Mouse (Mus musculus): ENCODE data around the gene Sco2. TPM values are rescaled to one million over a fixed set of nuclear protein-coding genes. Genes with fewer than 3 reads are reported as not detected.
A peak's percentile ranks its signal among the peaks of the same experiment; 100 is the strongest.

Sco2 gene
- polyA plus RNA-seq, 1 experiment: 31.1 TPM

DNA sequence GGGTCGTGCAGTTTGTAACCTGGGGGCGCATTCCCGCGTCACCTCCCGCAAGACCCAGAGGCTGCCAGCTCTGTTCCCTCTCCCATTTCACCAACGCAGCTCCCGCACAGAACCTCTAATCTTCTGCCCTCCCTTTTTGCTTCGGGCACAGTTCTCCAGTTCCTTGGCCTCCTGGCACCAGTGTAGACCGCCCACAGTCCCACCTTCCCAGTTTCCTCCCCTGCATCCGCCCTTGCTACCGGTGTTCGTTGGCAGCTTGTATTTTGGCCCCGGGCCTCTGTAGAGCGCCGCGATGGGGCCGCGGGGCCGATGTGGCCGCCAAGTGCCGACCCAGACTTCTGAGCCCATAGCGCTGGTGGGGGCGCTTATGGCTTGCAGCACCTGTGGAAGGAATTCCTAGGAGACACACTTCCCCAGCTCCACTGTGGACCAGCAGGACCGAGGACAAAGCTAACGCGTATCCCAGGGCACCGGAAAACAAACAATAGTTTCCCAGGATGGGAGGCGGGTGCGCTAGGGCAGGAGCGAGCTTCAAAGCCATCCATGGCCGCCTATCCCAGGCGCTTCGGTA, 5.3 kb upstream of the Sco2 start, which contains the start of gene Odf3b:
Odf3b (minus strand) TSS at position 452 of the 571 bp plus-strand sequence.
- peak within 1 kb of the TSS; percentile 59 for H3K27ac ChIP-seq (ENCODE audit: control insufficient read depth, insufficient read depth, low read depth, low read length)
- peak within 1 kb of the TSS; percentile 77 for H3K4me3 ChIP-seq (ENCODE audit: control insufficient read depth, low read depth, low read length)
- H3K4me1 ChIP-seq (ENCODE audit: control insufficient read depth, insufficient read depth, low read length): peaks cover 33% of the 10 kb centered on the region
- peaks cover 2% of the 10 kb centered on the region; the same call in 1 of the 2 replicates for H3K27me3 ChIP-seq (ENCODE audit: control insufficient read depth, insufficient read depth, low read length)
- TF ChIP-seq CTCF (IDR thresholded peaks at IDR 0.05; ENCODE audit: control insufficient read depth, insufficient read depth, insufficient replicate concordance, low read depth, low read length) (no peak), POLR2A (IDR thresholded peaks at IDR 0.05; ENCODE audit: control insufficient read depth, low read depth, low read length) (peak; percentile 18; the same call in 1 of the 2 replicates)
- no peaks in the 10 kb centered on the region for H3K36me3 ChIP-seq (ENCODE audit: control insufficient read depth, insufficient read depth, low read length)

DNA sequence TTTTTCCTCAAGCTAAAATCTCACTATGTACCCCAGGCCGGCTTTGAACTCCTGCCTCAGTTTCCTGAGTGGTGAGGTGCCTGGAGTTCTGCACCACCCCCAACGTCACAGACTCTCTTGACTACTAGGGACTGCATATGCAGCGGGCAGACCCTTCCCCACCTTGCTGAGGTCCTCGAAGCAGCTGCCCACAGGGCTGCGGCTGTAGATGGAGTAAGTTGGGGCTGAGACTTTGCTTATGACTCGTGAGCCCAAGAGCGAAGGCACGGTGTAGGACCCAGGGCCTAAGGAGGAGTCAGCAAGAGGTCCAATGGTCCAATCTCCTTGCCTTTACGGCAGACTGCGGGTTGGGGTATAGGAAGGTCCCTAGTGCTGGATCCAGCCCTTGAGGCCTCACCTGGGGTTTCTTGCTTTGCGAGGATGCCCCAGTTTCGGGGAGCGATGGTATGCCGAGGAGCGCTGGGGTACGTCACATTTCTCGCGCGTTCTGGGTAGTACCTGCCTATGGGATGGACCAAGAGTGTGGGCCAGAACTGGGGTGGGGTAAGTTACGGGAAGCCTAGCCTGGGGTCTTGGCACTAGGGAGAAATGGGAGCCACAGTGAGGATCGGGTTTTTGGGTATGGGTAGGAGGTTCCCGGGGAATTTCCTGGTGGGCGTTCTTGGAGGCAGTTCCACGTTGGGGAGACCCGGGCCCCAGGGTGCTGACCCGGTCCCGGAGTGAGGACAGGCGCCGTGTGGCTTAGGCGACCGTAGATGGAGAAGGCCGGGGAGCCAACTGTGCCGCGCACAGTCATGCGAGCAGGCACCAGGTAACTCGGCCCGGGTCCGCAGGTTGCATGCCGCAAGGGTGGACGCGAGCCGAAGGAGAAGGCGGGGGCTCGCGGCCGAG, 4.5 kb upstream of the Sco2 start:
- Histone ChIP-seq H3K27ac (ENCODE audit: control insufficient read depth, insufficient read depth, low read depth, low read length) (no peak overlapping the region; the same call in 1 of the 2 replicates), H3K36me3 (ENCODE audit: control insufficient read depth, insufficient read depth, low read length) (no peaks in the 10 kb centered on the region), H3K4me1 (ENCODE audit: control insufficient read depth, insufficient read depth, low read length) (peaks cover 34% of the 10 kb centered on the region), H3K4me3 (ENCODE audit: control insufficient read depth, low read depth, low read length) (peak overlapping the region; percentile 77), H3K27me3 (ENCODE audit: control insufficient read depth, insufficient read depth, low read length) (peaks cover 2% of the 10 kb centered on the region; the same call in 1 of the 2 replicates)
- no peak for TF ChIP-seq CTCF (IDR thresholded peaks at IDR 0.05; ENCODE audit: control insufficient read depth, insufficient read depth, insufficient replicate concordance, low read depth, low read length)
- peak; percentile 37; the same call in 1 of the 2 replicates for TF ChIP-seq POLR2A (IDR thresholded peaks at IDR 0.05; ENCODE audit: control insufficient read depth, low read depth, low read length)

DNA sequence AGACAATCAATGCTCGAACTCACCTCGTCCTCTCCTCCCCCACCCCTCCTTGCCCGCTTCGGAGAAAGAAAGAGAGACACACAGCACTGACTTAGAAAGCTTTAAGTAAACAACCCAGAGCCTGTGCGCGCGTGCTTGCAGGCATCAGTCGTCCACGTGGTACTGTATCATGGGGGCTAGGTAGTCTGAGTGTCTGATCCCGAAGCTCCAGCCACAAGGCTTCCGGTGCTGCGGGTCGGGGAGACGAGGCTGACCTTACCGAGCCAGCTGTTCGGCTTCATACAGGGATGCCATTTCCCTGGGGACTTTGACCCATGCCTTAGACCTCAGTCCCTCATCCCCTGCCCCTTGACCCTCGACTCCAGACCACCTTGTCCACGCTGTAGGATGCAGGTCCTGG, 3.7 kb upstream of the Sco2 start:
- TF ChIP-seq CTCF (IDR thresholded peaks at IDR 0.05; ENCODE audit: control insufficient read depth, insufficient read depth, insufficient replicate concordance, low read depth, low read length) (no peak; the same call in 1 of the 2 replicates), POLR2A (IDR thresholded peaks at IDR 0.05; ENCODE audit: control insufficient read depth, low read depth, low read length) (0 out of 2 replicates have a peak, but pooled peaks have one; percentile 16)
- peaks cover 2% of the 10 kb centered on the region; the same call in 1 of the 2 replicates for H3K27me3 ChIP-seq (ENCODE audit: control insufficient read depth, insufficient read depth, low read length)

DNA sequence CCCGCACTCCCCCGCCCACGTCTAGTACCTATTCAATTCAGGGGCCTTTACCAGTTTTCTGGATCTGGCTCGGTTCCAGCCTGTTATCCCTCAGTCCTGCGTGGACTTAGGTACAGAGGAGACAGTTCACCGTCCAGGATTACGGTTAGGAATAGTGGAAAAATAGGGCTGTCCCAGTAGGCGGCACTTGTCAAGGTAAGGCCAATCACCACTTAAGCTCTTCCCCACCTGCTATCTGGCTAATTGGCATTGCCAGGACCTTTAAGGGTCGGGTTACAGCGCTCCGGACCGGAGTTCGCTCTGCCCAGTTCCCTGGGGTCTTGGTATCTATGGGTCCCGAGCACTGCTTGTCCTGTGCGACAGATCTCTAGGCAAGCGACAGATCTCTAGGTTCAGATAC, 3.3 kb upstream of the Sco2 start, which contains the start of gene Tymp:
Tymp (minus strand) TSS at position 83 of the 400 bp plus-strand sequence.
- peak within 1 kb of the TSS; percentile 77 for H3K4me3 ChIP-seq (ENCODE audit: control insufficient read depth, low read depth, low read length)
- H3K27me3 ChIP-seq (ENCODE audit: control insufficient read depth, insufficient read depth, low read length): peaks cover 2% of the 10 kb centered on the region; the same call in 1 of the 2 replicates
- H3K4me1 ChIP-seq (ENCODE audit: control insufficient read depth, insufficient read depth, low read length): peaks cover 37% of the 10 kb centered on the region
- no peak within 1 kb of the TSS; the same call in 1 of the 2 replicates for H3K27ac ChIP-seq (ENCODE audit: control insufficient read depth, insufficient read depth, low read depth, low read length)
- TF ChIP-seq CTCF (IDR thresholded peaks at IDR 0.05; ENCODE audit: control insufficient read depth, insufficient read depth, insufficient replicate concordance, low read depth, low read length): no peak
- TF ChIP-seq POLR2A (IDR thresholded peaks at IDR 0.05; ENCODE audit: control insufficient read depth, low read depth, low read length): no peak
- H3K36me3 ChIP-seq (ENCODE audit: control insufficient read depth, insufficient read depth, low read length): no peaks in the 10 kb centered on the region

More for the DNA sequence above, 3.7 kb upstream of the Sco2 start:
- Histone ChIP-seq H3K36me3 (ENCODE audit: control insufficient read depth, insufficient read depth, low read length) (no peaks in the 10 kb centered on the region), H3K4me1 (ENCODE audit: control insufficient read depth, insufficient read depth, low read length) (peaks cover 37% of the 10 kb centered on the region), H3K4me3 (ENCODE audit: control insufficient read depth, low read depth, low read length) (peak overlapping the region; percentile 32), H3K27ac (ENCODE audit: control insufficient read depth, insufficient read depth, low read depth, low read length) (no peak overlapping the region)

DNA sequence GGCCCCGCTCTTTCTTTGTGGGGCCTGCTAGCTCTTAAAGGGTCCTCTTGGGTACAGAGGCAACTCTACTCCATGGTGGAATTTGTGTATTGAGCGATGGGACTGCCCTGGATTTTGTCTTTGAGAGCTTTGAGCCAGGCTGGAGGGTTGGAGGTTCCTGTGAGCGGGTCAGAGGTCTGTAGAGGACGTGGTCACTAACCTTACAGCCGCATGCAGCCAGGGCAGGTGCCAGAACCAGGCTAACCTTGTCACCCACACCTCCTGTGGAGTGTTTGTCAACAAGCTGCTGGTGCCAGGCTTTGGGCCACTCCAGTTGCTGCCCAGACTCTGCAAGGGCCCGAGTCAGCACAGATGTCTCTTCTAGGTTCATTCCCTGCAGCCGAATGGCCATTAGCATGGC, 2.4 kb upstream of the Sco2 start:
- TF ChIP-seq CTCF (IDR thresholded peaks at IDR 0.05; ENCODE audit: control insufficient read depth, insufficient read depth, insufficient replicate concordance, low read depth, low read length) (no peak), POLR2A (IDR thresholded peaks at IDR 0.05; ENCODE audit: control insufficient read depth, low read depth, low read length) (no peak)
- Histone ChIP-seq H3K36me3 (ENCODE audit: control insufficient read depth, insufficient read depth, low read length) (no peaks in the 10 kb centered on the region), H3K27ac (ENCODE audit: control insufficient read depth, insufficient read depth, low read depth, low read length) (no peak overlapping the region), H3K4me1 (ENCODE audit: control insufficient read depth, insufficient read depth, low read length) (peaks cover 37% of the 10 kb centered on the region), H3K4me3 (ENCODE audit: control insufficient read depth, low read depth, low read length) (no peak overlapping the region), H3K27me3 (ENCODE audit: control insufficient read depth, insufficient read depth, low read length) (peaks cover 2% of the 10 kb centered on the region; the same call in 1 of the 2 replicates)

DNA sequence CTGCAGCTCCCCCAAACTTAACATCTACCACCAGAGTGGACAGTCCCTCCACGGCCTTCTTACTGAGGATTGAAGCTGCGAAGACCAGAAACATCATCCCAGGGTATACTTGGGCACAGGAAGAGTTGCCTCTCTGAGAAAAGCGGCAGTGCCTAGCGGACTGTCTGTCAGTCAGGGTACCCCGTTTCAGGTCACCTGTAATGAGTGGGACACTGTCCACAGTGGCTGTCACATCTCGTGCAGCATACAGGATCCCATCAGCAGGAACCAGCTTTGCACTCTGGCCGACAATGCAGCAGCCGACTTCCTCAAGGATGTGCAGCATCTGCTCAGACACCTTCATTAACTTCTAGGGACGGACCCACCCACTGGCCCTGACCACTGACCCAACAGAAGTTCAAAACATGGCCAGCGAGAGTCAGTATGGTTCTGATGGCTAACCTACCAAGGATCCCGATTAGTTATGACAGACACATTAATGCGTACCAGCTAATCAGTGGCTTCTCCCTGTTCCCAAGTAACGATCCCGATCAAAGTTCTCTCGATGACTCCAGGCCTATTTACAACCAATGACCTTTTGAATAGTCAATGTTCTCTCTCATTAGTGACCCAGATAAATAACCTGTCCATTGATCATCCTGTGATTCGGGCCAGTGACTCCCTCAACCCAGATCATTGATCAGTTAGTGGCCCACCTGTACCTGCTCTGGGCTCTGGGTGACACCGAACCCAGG, 1.3 kb upstream of the Sco2 start:
- no peak overlapping the region; the same call in 1 of the 2 replicates for H3K27ac ChIP-seq (ENCODE audit: control insufficient read depth, insufficient read depth, low read depth, low read length)
- H3K27me3 ChIP-seq (ENCODE audit: control insufficient read depth, insufficient read depth, low read length): peaks cover 2% of the 10 kb centered on the region; the same call in 1 of the 2 replicates
- 0 out of 2 replicates have a peak, but pooled peaks have one; percentile 11 for TF ChIP-seq POLR2A (IDR thresholded peaks at IDR 0.05; ENCODE audit: control insufficient read depth, low read depth, low read length)
- TF ChIP-seq CTCF (IDR thresholded peaks at IDR 0.05; ENCODE audit: control insufficient read depth, insufficient read depth, insufficient replicate concordance, low read depth, low read length): no peak
- peaks cover 37% of the 10 kb centered on the region for H3K4me1 ChIP-seq (ENCODE audit: control insufficient read depth, insufficient read depth, low read length)
- peak overlapping the region; percentile 91 for H3K4me3 ChIP-seq (ENCODE audit: control insufficient read depth, low read depth, low read length)
- no peaks in the 10 kb centered on the region for H3K36me3 ChIP-seq (ENCODE audit: control insufficient read depth, insufficient read depth, low read length)

Measured in testis, adult 2 months (tissue).